Mouse (Mus musculus) central nervous system, embryonic 18 days (tissue): ENCODE data around the gene Mkks. TPM values are rescaled to one million over a fixed set of nuclear protein-coding genes. Genes with fewer than 3 reads are reported as not detected.

ENCODE experiments used
- polyA plus RNA-seq: library from polyadenylated mRNA; depleted of rRNA; stranded (reverse); fragments of >200 nt; gene quantifications from 2 replicates; pipeline ENCODE4 v1.2.3, GENCODE M21; 2012; rRNA removed

Gene Mkks
- 10.5 and 11.3 TPM in 2 replicates for polyA plus RNA-seq

DNA sequence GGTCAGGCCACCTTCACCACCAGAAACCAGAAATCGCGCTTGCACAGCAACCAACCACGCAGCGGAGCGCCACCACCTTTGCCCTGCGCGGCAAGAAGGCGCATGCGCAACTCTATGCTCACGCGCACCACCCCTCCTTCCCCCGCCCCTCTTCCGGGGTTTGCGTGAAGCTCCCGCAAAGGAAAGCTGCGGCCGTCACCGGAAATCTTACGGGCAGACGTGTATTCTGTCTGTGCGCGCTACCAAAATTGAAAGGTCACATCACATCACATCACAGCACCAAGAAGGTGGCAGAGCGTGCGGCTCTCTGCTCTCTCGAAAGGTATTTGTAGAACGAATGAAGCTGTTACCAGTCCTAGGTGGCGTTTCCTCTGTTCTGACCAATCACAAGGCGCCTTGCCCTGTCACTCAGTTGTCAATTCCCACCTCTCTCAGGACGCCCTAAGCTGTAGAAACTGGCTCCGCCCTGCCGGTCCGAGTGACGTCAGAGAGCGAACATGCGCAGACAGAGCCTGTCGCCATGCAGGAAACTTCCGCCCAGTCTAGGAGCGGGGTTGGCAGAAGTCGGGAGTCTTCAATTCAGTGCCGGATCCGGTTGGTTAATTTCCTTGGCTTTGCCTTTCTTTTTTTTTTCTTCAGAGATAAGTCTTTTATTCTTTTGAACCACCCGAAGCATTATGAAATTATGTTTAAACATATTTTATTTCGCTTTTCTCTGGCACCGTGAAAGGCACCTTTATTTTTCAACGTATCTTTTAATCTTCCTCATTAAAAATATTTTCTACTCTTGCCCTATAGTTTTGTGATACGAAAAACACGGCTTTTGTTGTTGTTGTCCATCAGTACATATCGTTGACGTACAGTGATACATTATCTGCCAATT is at the start of gene Mkks, which contains the start of the genes Slx4ip and AL731706.1:
Mkks (minus strand) TSS at position 322 of the 883 bp plus-strand sequence.
Slx4ip (plus strand) TSS at position 151 of the 883 bp plus-strand sequence.
AL731706.1 (minus strand) TSS at position 322 of the 883 bp plus-strand sequence.

DNA sequence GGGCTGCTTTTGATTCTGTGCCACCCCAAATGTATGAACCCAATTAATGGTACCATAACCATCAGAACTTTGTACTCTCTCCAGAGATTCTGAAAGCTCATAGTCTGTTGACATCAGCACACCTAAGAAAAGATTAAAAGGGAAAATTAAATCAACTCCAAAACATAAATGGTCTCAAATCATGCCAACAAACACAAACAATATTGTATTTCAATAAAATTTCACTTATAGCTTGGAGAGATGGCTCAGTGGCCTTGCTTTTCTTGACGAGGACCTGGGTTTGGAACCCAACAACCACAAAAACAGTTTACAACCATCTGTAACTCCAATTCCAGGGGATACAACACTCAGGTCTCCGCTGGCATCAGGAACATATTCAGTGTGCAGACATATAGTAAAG is 5.6 kb downstream of the Mkks start, which contains the start of gene AL731706.2:
AL731706.2 (minus strand) TSS at position 101 of the 400 bp plus-strand sequence.

Other genes with a start within 250 kb of the Mkks start
- gene Snap25, start 177.9 kb downstream of the Mkks start, polyA plus RNA-seq: 281 and 284 TPM in 2 replicates
- gene AL731706.2, start 5.7 kb downstream of the Mkks start, polyA plus RNA-seq: 9.3 TPM in 1 of 2 replicates, not detected in the other
- 5.5 and 6.3 TPM in 2 replicates for gene Slx4ip, start 171 bp downstream of the Mkks start, polyA plus RNA-seq
- gene AL731706.1, start within 50 bp of the Mkks start, polyA plus RNA-seq: 15.7 and 15.8 TPM in 2 replicates
- 3.4 and 3.5 TPM in 2 replicates for gene Jag1, start 225.3 kb upstream of the Mkks start, polyA plus RNA-seq